Mouse (Mus musculus) heart, embryonic 15.5 days (tissue): ENCODE measurements at regions not wholly inside any gene's neighbourhood (a gene's known extent, or its start where the extent isn't known, plus 50 kb on each side); places are given as distances from the start of the nearest gene placed in this dataset.

Experiments used
- ATAC-seq: fragments of 200-750 bp; cut with Nextera tagmentation; replicated peaks from 2 replicates; pipeline ENCODE4 v1.8.0; 2017; ENCODE audit warnings: low read depth, moderate TSS enrichment; ENCODE audit not compliant: insufficient number of reproducible peaks, insufficient read depth, low FRiP score
- H3K27ac ChIP-seq: fragments of 300-500 bp; sonication (generic); 2 replicates; pipeline ENCODE4 v1.5.1; 2015; ENCODE audit warnings: mild to moderate bottlenecking, inconsistent platforms
- H3K27me3 ChIP-seq: fragments of 300-500 bp; sonication (generic); 2 replicates; pipeline ENCODE4 v1.6.1; 2015; ENCODE audit warnings: inconsistent platforms
- H3K36me3 ChIP-seq: fragments of 300-500 bp; sonication (generic); 2 replicates; pipeline ENCODE4 v1.6.1; 2015; ENCODE audit warnings: mild to moderate bottlenecking, inconsistent platforms
- H3K4me1 ChIP-seq: fragments of 300-500 bp; sonication (generic); replicated peaks from 2 replicates; pipeline ENCODE4 v1.6.1; 2015; ENCODE audit warnings: inconsistent platforms
- H3K4me2 ChIP-seq: fragments of 300-500 bp; sonication (generic); 2 replicates; pipeline ENCODE4 v1.6.1; 2015; ENCODE audit warnings: inconsistent platforms, mild to moderate bottlenecking, moderate library complexity
- H3K4me3 ChIP-seq: fragments of 300-500 bp; sonication (generic); 2 replicates; pipeline ENCODE4 v1.5.1; 2015; ENCODE audit warnings: mild to moderate bottlenecking, inconsistent platforms
- H3K9ac ChIP-seq: fragments of 300-500 bp; sonication (generic); 2 replicates; pipeline ENCODE4 v1.6.1; 2015; ENCODE audit warnings: mild to moderate bottlenecking, inconsistent platforms
- H3K9me3 ChIP-seq: fragments of 300-500 bp; sonication (generic); replicated peaks from 2 replicates; pipeline ENCODE4 v1.6.1; 2016; ENCODE audit warnings: inconsistent platforms
- WGBS: fragments of 180-500 bp; shearing (Covaris S2); methylation state at CpG from one replicate; pipeline ENCODE4 v1.1.7; 2015; ENCODE audit warnings: mixed read lengths; 5-methylcytosine and 5-hydroxymethylcytosine counted together

- no peaks in the 10 kb centered on the region for H3K4me1 ChIP-seq
- H3K9me3 ChIP-seq = 0 out of 2 replicates have a peak, but pooled peaks cover 2% of the 10 kb centered on the region
- no peaks in the 10 kb centered on the region for H3K36me3 ChIP-seq
- no peak overlapping the region for H3K27ac ChIP-seq
- H3K4me2 ChIP-seq = no peak overlapping the region
- no peak overlapping the region for H3K9ac ChIP-seq
- no peak overlapping the region for H3K4me3 ChIP-seq
- no peaks in the 10 kb centered on the region for H3K27me3 ChIP-seq
- ATAC-seq = no peak
These were observed 196.6 kb downstream of the Gnai1 start for GRCm38 (mm10) chr5:18163515-18163914.

DNA sequence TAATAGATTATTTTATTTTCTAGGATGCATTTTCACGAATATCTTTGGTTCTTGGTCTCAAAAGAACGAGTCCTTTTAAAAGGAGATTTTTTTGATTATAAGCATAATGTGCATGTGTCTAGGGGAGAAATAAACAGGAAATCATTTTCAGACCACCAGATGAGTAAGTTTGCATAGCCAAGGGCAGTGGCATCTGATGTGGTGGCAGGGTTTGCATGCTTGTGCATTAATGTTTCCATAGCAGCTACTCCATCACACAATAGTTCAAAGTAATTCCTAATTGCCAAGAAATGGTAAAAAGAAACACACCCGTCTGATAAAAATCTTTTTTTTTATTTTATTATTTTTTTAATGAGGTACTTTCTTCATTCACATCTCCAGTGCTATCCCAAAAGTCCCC, 182.3 kb downstream of the Gnai1 start:
- H3K4me2 ChIP-seq = no peak overlapping the region
- H3K9ac ChIP-seq = no peak overlapping the region
- no peak overlapping the region for H3K27ac ChIP-seq
- WGBS = 79% methylated on average over 3 of the region's 3 CpGs
- no peaks in the 10 kb centered on the region for H3K4me1 ChIP-seq
- no peaks in the 10 kb centered on the region for H3K27me3 ChIP-seq
- H3K9me3 ChIP-seq = no peaks in the 10 kb centered on the region
- no peak for ATAC-seq
- H3K4me3 ChIP-seq = no peak overlapping the region
- H3K36me3 ChIP-seq = no peaks in the 10 kb centered on the region

GRCm38 (mm10) chr5:18211395-18212057, 148.6 kb downstream of the Gnai1 start:
- no peak overlapping the region for H3K27ac ChIP-seq
- no peak overlapping the region for H3K4me2 ChIP-seq
- H3K27me3 ChIP-seq = no peaks in the 10 kb centered on the region
- no peak overlapping the region for H3K4me3 ChIP-seq
- H3K4me1 ChIP-seq = no peaks in the 10 kb centered on the region
- no peaks in the 10 kb centered on the region for H3K36me3 ChIP-seq
- H3K9me3 ChIP-seq = no peaks in the 10 kb centered on the region
- ATAC-seq = no peak
- WGBS = 74% methylated on average over 4 of the region's 4 CpGs
- no peak overlapping the region for H3K9ac ChIP-seq
